Mouse (Mus musculus) right cerebral cortex, postnatal 10 days (tissue): ENCODE data around the gene Zswim4.

Source experiments
- DNase-seq, 2 experiments: peaks; one replicate each; pipeline ENCODE4 v3.0.0; 2021; ENCODE audit warnings: low spot score in 2 of 2

The Zswim4 gene

GRCm38 (mm10) chr8:84200652-84201544, 36.0 kb downstream of the Zswim4 start:
- DNase-seq: peak in 1 of 2 experiments; percentile 77

GRCm38 (mm10) chr8:84200126-84200555, 36.7 kb downstream of the Zswim4 start:
- no peak for DNase-seq

DNA sequence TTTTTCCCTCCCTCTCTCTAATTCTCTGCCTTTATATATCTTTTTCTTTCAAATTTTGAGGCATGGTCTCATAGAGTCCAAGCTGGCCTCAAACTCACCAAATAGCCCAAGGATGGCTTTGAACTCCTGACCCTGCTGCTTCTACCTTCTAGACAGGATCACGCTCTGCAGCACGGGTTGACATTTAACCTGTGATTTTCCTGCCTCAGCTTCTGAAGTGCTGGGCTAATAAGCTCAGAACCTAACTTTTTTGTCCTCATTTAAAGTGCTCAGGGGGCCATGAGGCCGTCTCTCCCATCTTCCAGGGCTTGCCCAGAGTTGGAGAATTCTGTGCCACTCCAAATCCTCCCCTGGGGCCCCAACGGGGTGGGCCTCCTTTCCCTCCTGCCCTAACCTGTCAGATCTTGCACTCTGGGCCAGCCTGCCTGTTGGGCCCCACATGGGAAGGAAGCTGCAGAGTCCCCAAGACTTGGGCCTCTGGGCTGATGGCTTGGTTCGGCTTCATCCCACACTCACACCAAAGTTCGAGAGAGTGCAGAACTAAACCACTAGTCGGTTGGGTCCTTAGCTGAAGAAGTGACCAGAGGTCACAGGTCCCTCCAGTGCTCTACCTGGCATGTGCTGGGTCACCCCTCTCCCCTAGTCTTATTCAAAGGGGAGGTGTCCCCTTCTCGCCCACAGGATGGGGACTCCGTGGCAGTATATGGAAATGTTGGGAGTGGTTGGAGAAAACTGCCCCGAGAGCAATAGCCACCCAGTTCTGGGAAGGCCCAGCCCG, 37.3 kb downstream of the Zswim4 start:
- no peak for DNase-seq

DNA sequence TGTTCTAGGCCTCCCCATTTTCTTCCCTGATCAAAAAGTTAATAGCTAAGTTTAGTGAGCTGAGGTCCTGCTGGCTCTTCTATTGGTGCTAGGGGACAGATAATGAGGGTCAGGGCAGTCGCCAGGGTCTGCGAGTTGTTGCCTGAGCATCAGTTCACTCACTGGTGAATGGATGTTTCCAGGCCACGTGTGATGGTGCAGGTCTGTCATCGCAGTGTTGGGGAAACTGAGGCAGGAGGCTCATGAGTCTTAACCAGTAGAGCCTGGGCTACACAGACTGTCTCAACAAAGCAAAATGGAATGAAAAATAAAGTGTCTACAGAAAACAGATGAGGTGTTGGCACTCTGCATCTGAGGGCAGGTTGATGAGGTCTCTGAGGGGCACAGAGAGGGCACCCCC, 38.0 kb downstream of the Zswim4 start:
- no peak for DNase-seq

- peak; percentile 89 to 92 for DNase-seq
Measured at GRCm38 (mm10) chr8:84197922-84198774, 38.7 kb downstream of the Zswim4 start.

DNA sequence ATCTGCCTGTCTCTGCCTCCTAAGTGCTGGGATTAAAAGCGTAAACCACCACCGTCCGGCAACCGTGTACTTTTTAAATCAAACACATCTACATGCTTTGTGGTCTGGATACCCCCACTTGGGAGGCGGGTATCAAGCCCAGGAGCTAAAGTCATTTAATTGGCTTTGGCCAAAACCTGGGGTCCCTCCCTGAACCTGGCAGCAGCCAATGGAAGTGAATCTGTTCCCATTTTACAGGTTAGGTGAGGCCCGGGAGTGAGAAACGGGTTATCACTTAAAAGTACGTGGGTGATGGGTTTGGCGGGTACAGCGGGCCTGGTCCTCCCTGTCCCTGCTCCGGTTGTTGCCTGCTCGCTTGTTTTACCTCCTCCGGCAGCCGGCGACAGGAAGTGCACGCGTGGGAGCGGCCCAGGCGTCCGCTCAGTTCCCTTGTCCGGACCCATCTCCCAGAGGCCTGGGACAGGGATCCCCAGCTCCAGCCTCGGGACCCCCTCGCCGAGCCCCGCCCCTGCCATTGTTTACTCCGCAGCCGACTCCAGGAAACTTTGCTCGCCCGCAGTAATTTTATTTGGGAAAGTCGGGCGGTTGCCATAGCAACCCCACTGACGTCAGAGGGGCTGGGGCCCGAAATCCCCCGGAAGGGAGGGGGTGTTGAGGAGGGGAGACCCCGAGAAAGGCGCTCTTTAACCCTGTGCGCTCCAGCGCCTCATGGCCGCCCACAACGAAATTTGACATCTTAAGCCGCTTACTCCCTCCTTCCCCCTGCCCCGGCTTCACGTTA, 39.5 kb downstream of the Zswim4 start:
- DNase-seq: peak; percentile 92

DNA sequence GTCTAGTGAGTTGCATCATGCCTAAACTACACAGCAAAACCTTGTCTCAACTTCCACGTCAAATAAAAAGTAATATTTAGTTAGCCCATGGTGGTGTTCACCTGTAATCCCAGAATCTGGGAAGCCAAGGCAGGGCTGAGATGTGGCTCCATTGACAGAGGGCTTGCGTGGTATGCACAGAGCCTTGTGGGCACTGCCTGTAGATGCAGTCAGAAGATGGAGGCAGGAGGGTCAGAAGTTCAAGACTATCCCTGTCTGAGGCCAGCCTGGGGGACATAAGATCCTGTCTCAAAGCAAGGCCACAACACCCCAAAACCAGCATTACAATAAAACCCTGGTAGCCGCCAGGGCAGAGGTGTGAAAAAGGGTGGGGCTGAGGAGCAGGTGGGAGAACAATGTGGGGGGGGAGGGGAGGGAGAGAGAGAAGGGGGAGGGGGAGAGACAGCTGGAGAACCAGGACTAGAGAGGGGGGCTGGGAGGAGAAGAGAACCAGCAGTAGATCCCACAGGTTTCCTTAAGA, 42.6 kb downstream of the Zswim4 start:
- no peak for DNase-seq

GRCm38 (mm10) chr8:84193566-84193965, 43.3 kb downstream of the Zswim4 start:
- no peak for DNase-seq

- DNase-seq: no peak
Measured at GRCm38 (mm10) chr8:84193161-84193560, 43.7 kb downstream of the Zswim4 start.

DNA sequence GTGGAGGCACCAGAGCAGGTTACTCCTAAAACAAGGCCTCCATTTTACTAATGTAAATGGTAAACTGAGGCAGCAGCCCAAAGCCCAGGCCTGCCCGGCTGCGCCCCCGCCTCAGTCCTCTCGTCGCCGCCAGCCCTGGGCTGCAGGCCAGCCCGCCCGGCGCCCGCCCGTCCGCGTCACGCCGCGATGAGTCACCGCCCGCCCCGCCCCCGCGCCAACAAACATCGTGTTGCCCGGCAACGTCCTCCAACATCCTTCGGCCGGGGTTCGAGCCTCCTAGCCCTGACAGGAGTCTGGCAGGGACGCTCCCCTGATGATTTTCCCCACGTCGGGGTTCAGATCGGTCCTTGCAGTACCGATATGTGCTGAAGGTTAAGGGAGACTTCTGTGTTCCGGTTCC, 44.3 kb downstream of the Zswim4 start:
- peak; percentile 70 to 80 for DNase-seq

GRCm38 (mm10) chr8:84192023-84192422, 44.8 kb downstream of the Zswim4 start:
- no peak for DNase-seq

DNA sequence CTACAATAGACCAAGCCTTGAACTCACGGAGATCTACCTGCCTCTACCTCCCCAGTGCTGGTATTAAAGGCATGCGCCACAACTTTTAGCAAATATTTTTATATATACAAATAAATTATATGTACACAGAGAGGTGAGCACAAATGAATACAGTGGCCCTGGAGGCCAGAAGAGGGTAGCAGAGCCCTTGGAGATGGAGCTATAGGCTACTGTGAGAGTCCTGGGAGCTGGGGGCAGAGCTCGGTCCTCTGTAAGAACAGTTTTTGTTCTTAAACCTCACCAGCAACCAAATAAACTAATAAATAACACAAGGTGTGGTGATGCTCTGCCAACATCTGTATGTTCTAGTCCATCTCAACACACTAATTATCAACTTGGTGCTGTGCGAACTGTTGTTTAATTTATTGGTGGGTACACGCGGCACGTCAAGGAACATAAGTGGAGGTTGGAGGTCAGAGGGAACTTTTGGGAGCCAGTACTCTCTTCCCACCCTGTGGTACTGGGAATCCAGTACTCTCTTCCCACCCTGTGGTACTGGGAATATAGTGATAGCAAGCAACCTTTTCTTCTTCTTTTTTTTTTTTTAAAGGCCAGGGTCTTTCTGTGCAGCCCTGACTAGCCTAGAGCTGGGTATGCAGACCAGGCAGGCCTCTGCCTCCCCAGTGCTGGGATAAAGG, 46.5 kb downstream of the Zswim4 start:
- DNase-seq: no peak

GRCm38 (mm10) chr8:84189603-84190002, 47.3 kb downstream of the Zswim4 start:
- no peak for DNase-seq

GRCm38 (mm10) chr8:84188671-84189070, 48.2 kb downstream of the Zswim4 start:
- no peak for DNase-seq

DNA sequence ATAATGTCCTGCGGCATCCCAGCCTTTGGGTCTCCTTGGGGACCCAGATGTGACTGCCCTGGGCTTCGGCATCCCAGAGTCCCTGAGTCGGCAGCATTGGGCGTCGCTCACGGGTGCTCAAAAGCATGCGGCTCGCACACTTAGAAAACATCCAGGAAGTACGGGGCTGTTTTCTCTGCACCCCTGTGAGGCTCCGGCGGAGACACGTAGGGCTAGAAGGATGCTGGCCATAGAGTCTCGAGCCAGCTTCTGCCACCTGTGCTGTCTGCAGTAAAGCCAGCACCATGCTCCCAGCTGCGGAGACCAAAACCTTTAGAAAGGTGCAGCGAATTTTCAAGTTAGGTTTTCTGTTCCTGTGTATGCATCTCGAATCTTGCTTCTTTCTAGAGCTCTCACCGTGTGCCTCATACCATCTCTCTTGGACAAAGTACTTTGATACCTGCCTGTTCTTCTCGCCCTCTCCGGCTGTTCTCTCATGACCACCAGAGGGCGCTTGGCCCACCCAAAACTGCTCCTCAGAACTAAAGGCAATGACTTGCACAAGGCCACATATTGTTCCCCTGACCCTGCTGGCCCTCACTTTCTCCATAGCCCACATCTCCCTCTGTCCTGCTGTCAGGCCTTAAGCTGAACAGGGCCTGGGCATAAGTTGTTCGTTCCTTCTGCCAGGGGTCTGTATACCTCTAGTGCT, 49.6 kb downstream of the Zswim4 start:
- no peak for DNase-seq

- DNase-seq: peak; percentile 78 to 83
Measured at GRCm38 (mm10) chr8:84186547-84186946, 50.3 kb downstream of the Zswim4 start.

DNA sequence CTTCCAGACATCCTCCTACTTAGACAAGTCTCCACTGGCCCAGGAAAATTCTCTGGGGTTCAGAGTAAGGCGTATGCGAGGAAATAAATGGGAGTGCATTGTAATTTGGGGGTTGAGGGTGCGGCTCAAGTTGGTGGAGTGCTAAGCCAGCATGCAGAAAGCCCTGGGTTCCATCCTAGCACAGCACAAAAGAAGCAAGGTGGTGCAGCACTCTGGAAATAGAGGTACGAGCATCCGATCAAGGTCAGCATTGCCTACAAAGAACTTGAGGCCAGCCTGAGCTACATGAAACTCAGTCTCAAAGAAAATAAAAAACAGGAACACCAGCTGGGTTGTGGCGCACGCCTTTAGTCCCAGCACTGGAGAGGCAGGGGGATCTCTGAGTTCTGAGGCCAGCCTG, 51.7 kb downstream of the Zswim4 start, which contains the start of gene Nanos3:
TSS of gene Nanos3 (minus strand) at position 101 of the 400 bp plus-strand sequence.
- DNase-seq: no peak

DNA sequence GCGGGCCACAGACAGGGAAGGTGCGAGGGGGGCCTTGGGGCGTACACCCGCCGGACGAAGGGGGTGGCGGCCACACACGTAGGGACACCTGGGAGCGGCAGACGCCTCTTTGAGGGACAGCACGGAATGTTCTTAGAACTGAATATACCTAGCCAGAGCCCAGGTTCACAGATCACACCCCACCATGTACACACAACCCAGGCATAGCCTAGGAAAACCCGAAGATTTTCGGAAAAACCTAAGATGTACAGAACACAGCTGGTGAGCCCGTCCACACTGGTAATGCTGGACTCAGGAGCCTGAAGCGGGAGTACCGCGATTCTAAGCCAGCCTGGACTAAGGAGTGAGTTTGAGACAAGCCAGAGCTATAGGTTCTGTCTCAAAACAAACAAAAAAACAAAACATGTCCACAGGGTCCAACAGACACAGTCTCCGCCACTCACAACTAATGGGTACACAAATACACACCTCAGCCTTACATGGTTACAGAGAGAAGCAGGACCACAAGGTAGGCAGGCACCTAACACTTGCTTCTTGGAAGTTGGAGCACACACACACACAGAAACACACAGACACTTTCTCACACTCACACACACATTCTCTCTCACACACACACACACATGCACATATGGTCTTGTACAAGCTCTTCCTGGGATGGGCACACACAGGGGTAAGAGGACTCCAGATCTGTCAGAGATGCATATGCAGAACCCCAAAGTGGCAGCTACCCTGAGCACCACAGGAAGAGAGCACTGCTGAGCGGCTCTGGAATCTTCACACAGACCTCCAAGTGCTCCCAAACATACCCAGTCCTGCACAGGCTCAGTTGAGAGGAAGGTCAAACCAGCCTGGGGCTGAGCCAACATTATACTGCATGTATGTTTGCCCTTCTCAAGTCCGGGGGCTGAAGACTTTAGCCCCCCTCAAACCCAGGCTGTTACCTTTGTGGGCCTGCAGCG, 52.5 kb downstream of the Zswim4 start:
- DNase-seq: no peak
